In the genomic region with DNA sequence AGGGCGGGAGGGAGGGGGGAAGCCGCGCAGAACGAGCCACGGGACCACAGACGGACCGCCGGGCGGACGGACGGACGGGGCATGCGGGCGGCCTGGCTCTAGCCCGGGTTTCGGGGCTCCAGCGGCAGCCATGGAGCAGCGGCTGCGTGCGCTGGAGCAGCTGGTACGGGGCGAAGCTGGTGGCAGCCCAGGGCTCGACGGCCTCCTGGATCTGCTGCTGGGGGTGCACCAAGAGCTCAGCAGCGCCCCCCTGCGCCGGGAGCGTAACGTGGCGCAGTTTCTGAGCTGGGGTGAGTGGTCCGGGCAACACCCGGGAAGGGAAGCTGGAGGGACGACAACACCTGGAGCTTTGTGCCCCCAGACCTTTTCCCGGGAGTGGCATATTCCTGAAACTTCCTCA, we compare ENCODE assay signal across 8 mouse cellular contexts. TPM values are rescaled to one million over a fixed set of nuclear protein-coding genes. Genes with fewer than 3 reads are reported as not detected.
DNase-seq lines count a peak whose midpoint lies in the region; ATAC-seq lines count a peak whose summit lies in the region.

No protein-coding gene starts in this region.

- H3K36me3 ChIP-seq in forebrain, embryonic 12.5 days (replicated peaks): 0 out of 2 replicates have a peak, but pooled peaks cover 1% of the 10 kb centered on the region
- H3K36me3 ChIP-seq in limb, embryonic 12.5 days: peaks cover 19% of the 10 kb centered on the region; the same call in 1 of the 2 replicates
- no peaks in the 10 kb centered on the region for H3K36me3 ChIP-seq in midbrain, embryonic 12.5 days

- H3K27me3 ChIP-seq in forebrain, embryonic 12.5 days: no peaks in the 10 kb centered on the region
- H3K27me3 ChIP-seq in limb, embryonic 12.5 days: no peaks in the 10 kb centered on the region
- 0 out of 2 replicates have a peak, but pooled peaks cover 10% of the 10 kb centered on the region for H3K27me3 ChIP-seq in midbrain, embryonic 12.5 days

- WGBS in forebrain, embryonic 12.5 days: under 1% methylated on average over 31 of the region's 34 CpGs
- 2% methylated on average over 33 of the region's 34 CpGs for WGBS in limb, embryonic 12.5 days
- WGBS in midbrain, embryonic 12.5 days: under 1% methylated on average over 31 of the region's 34 CpGs

- peak overlapping the region; percentile 77 for H3K4me2 ChIP-seq in forebrain, embryonic 12.5 days
- peak overlapping the region; percentile 79 for H3K4me2 ChIP-seq in limb, embryonic 12.5 days
- peak overlapping the region; percentile 74 for H3K4me2 ChIP-seq in midbrain, embryonic 12.5 days (replicated peaks)

- ATAC-seq in forebrain, embryonic 12.5 days (ENCODE audit: low FRiP score): peak; percentile 52
- ATAC-seq in limb, embryonic 12.5 days (ENCODE audit: insufficient number of reproducible peaks, insufficient read depth, low FRiP score, low TSS enrichment, low read depth): peak; percentile 49
- ATAC-seq in midbrain, embryonic 12.5 days (ENCODE audit: low FRiP score, low read depth): peak; percentile 69

- peaks cover 7% of the 10 kb centered on the region for H3K4me1 ChIP-seq in forebrain, embryonic 12.5 days
- peaks cover 19% of the 10 kb centered on the region for H3K4me1 ChIP-seq in limb, embryonic 12.5 days (replicated peaks)
- H3K4me1 ChIP-seq in midbrain, embryonic 12.5 days: peaks cover 7% of the 10 kb centered on the region; the same call in 1 of the 2 replicates

- H3K9ac ChIP-seq in forebrain, embryonic 12.5 days: peak overlapping the region; percentile 62
- peak overlapping the region; percentile 61 for H3K9ac ChIP-seq in limb, embryonic 12.5 days (replicated peaks)
- H3K9ac ChIP-seq in midbrain, embryonic 12.5 days (replicated peaks): peak overlapping the region; percentile 65

- peak overlapping the region; percentile 56; the same call in 1 of the 2 replicates for H3K27ac ChIP-seq in forebrain, embryonic 12.5 days
- H3K27ac ChIP-seq in limb, embryonic 12.5 days: peak overlapping the region; percentile 53; the same call in 1 of the 2 replicates
- no peak overlapping the region for H3K27ac ChIP-seq in midbrain, embryonic 12.5 days (replicated peaks)

- peak; percentile 98 for DNase-seq in heart, adult 11 months
- DNase-seq in heart, adult 8-10 months (ENCODE audit: low spot score): no peak
- DNase-seq in c-Kit-positive CD71-positive TER-119-positive erythroid progenitor cells, embryonic 14.5 days (ENCODE audit: low spot score): peak; percentile 73
- DNase-seq in heart, postnatal 4 days: peak; percentile 90
- peak; percentile 60 to 82 for DNase-seq in spleen, postnatal 14 days (ENCODE audit: low spot score in 2 of 2)

- peak overlapping the region; percentile 67 for H3K4me3 ChIP-seq in forebrain, embryonic 12.5 days (replicated peaks)
- peak overlapping the region; percentile 76 for H3K4me3 ChIP-seq in limb, embryonic 12.5 days (replicated peaks)
- peak overlapping the region; percentile 68 for H3K4me3 ChIP-seq in midbrain, embryonic 12.5 days

- H3K9me3 ChIP-seq in forebrain, embryonic 12.5 days: no peaks in the 10 kb centered on the region
- H3K9me3 ChIP-seq in limb, embryonic 12.5 days: no peaks in the 10 kb centered on the region
- no peaks in the 10 kb centered on the region for H3K9me3 ChIP-seq in midbrain, embryonic 12.5 days

RNA-seq across cellular contexts. Expression of a gene that starts 0.3 kb away (rescaled TPM):
- 10 to 100 TPM; 14.7 to 17.1 (median 15.4) TPM for total RNA-seq in heart, adult 8-10 months (2022)
- polyA plus RNA-seq in forebrain, embryonic 12.5 days (2016; fragmentation: Nextera tagmentation; extraction: Ambion mirVana): 0.36 and 0.38 TPM in 2 replicates
- total RNA-seq in heart, postnatal 4 days (2021): 1 to 10 TPM; 8.2 to 10.0 TPM
- polyA plus RNA-seq in limb, embryonic 12.5 days (2016; fragmentation: Nextera tagmentation; extraction: Ambion mirVana): 0.69 and 0.96 TPM in 2 replicates
- polyA plus RNA-seq in midbrain, embryonic 12.5 days (2016; fragmentation: Nextera tagmentation; extraction: Ambion mirVana): 0.29 and 0.37 TPM in 2 replicates

RNA-seq across cellular contexts. Expression of a gene that starts 28.2 kb away (rescaled TPM):
- 10 to 100 TPM in 3 of 4 experiments, 1 to 10 TPM in 1; 10.0 to 16.0 (median 12.3) TPM for total RNA-seq in heart, adult 8-10 months (2022)
- 97.1 and 107 TPM in 2 replicates for polyA plus RNA-seq in forebrain, embryonic 12.5 days (2016; fragmentation: Nextera tagmentation; extraction: Ambion mirVana)
- 10 to 100 TPM; 16.6 to 18.5 TPM for total RNA-seq in heart, postnatal 4 days (2021)
- 103 and 107 TPM in 2 replicates for polyA plus RNA-seq in limb, embryonic 12.5 days (2016; fragmentation: Nextera tagmentation; extraction: Ambion mirVana)
- polyA plus RNA-seq in midbrain, embryonic 12.5 days (2016; fragmentation: Nextera tagmentation; extraction: Ambion mirVana): 99.0 and 103 TPM in 2 replicates

RNA-seq across cellular contexts. Expression of a gene that starts 30.1 kb away (rescaled TPM):
- 10 to 100 TPM; 88.7 to 99.1 (median 92.3) TPM for total RNA-seq in heart, adult 8-10 months (2022)
- 86.6 and 89.0 TPM in 2 replicates for polyA plus RNA-seq in forebrain, embryonic 12.5 days (2016; fragmentation: Nextera tagmentation; extraction: Ambion mirVana)
- 100 to 1,000 TPM in 1 of 2 experiments, 10 to 100 TPM in 1; 97.8 to 114 TPM for total RNA-seq in heart, postnatal 4 days (2021)
- 71.5 and 71.6 TPM in 2 replicates for polyA plus RNA-seq in limb, embryonic 12.5 days (2016; fragmentation: Nextera tagmentation; extraction: Ambion mirVana)
- 90.8 and 96.9 TPM in 2 replicates for polyA plus RNA-seq in midbrain, embryonic 12.5 days (2016; fragmentation: Nextera tagmentation; extraction: Ambion mirVana)

RNA-seq across cellular contexts. Expression of a gene that starts 34.3 kb away (rescaled TPM):
- total RNA-seq in heart, adult 8-10 months (2022): 10 to 100 TPM; 33.4 to 44.4 (median 34.7) TPM
- 14.4 and 15.1 TPM in 2 replicates for polyA plus RNA-seq in forebrain, embryonic 12.5 days (2016; fragmentation: Nextera tagmentation; extraction: Ambion mirVana)
- 10 to 100 TPM; 37.5 to 42.8 TPM for total RNA-seq in heart, postnatal 4 days (2021)
- polyA plus RNA-seq in limb, embryonic 12.5 days (2016; fragmentation: Nextera tagmentation; extraction: Ambion mirVana): 13.5 and 13.6 TPM in 2 replicates
- polyA plus RNA-seq in midbrain, embryonic 12.5 days (2016; fragmentation: Nextera tagmentation; extraction: Ambion mirVana): 14.6 and 14.7 TPM in 2 replicates

RNA-seq across cellular contexts. Expression of a gene that starts 56.9 kb away (rescaled TPM):
- total RNA-seq in heart, adult 8-10 months (2022): 100 to 1,000 TPM in 1 of 4 experiments, 10 to 100 TPM in 3; 84.3 to 103 (median 91.3) TPM
- polyA plus RNA-seq in forebrain, embryonic 12.5 days (2016; fragmentation: Nextera tagmentation; extraction: Ambion mirVana): 204 and 221 TPM in 2 replicates
- 100 to 1,000 TPM; 181 to 188 TPM for total RNA-seq in heart, postnatal 4 days (2021)
- 164 and 171 TPM in 2 replicates for polyA plus RNA-seq in limb, embryonic 12.5 days (2016; fragmentation: Nextera tagmentation; extraction: Ambion mirVana)
- polyA plus RNA-seq in midbrain, embryonic 12.5 days (2016; fragmentation: Nextera tagmentation; extraction: Ambion mirVana): 193 and 205 TPM in 2 replicates
